Mouse (Mus musculus) stomach, postnatal 0 days (tissue): ENCODE data around the gene Zdhhc16. TPM values are rescaled to one million over a fixed set of nuclear protein-coding genes. Genes with fewer than 3 reads are reported as not detected.

Experiments used
- ATAC-seq: fragments of 200-750 bp; cut with Nextera tagmentation; 2 replicates; pipeline ENCODE4 v1.8.0; 2017; ENCODE audit not compliant: low FRiP score, low TSS enrichment
- DNase-seq: peaks from one replicate; pipeline ENCODE4 v3.0.0-alpha.2; 2016; ENCODE audit warnings: low spot score
- H3K27ac ChIP-seq: fragments of 300-500 bp; sonication (generic); replicated peaks from 2 replicates; pipeline ENCODE4 v1.5.1; 2014; ENCODE audit warnings: mild to moderate bottlenecking, control low read depth
- H3K27me3 ChIP-seq: fragments of 300-500 bp; sonication (generic); 2 replicates; pipeline ENCODE4 v1.6.1; 2014; ENCODE audit warnings: low read length; ENCODE audit not compliant: control insufficient read depth, insufficient read depth
- H3K36me3 ChIP-seq: fragments of 300-500 bp; sonication (generic); 2 replicates; pipeline ENCODE4 v1.6.1; 2014; ENCODE audit warnings: low read length, mixed read lengths; ENCODE audit not compliant: control insufficient read depth, insufficient read depth
- H3K4me1 ChIP-seq: fragments of 300-500 bp; sonication (generic); replicated peaks from 2 replicates; pipeline ENCODE4 v1.6.1; 2014; ENCODE audit warnings: antibody characterized with exemption; ENCODE audit not compliant: control insufficient read depth, insufficient read depth
- H3K4me2 ChIP-seq: fragments of 300-500 bp; sonication (generic); replicated peaks from 2 replicates; pipeline ENCODE4 v1.6.1; 2014; ENCODE audit warnings: low read depth, mild to moderate bottlenecking, control low read depth, moderate library complexity
- H3K4me3 ChIP-seq: fragments of 300-500 bp; sonication (generic); 2 replicates; pipeline ENCODE4 v1.5.1; 2014; ENCODE audit warnings: low read depth, low read length, control low read depth
- H3K9ac ChIP-seq: fragments of 300-500 bp; sonication (generic); 2 replicates; pipeline ENCODE4 v1.6.1; 2014; ENCODE audit warnings: mild to moderate bottlenecking, low read length, control low read depth, mixed read lengths
- H3K9me3 ChIP-seq: fragments of 300-500 bp; sonication (generic); 2 replicates; pipeline ENCODE4 v1.6.1; 2016; ENCODE audit warnings: low read length; ENCODE audit not compliant: control insufficient read depth
- CTCF ChIP-seq: IDR thresholded peaks from 2 replicates; pipeline ENCODE4 v1.5.1; 2016; ENCODE audit warnings: antibody characterized with exemption, low read depth, mild to moderate bottlenecking, moderate library complexity
- EP300 ChIP-seq: optimal IDR thresholded peaks from 2 replicates; pipeline ENCODE3; 2016; ENCODE audit warnings: antibody characterized with exemption
- WGBS: fragments of 180-500 bp; shearing (Covaris S2); extraction: QIAGEN DNeasy Blood & Tissue Kit; methylation state at CpG from one replicate; pipeline ENCODE4 v1.1.7; 2014; 5-methylcytosine and 5-hydroxymethylcytosine counted together
- polyA plus RNA-seq: library from polyadenylated mRNA; unstranded; fragments of >200 nt; fragmentation: Nextera tagmentation; extraction: Ambion mirVana; gene quantifications from 2 replicates; pipeline ENCODE4 v1.2.1, GENCODE M21; 2015

Gene Zdhhc16
- 37.4 and 42.0 TPM in 2 replicates for polyA plus RNA-seq

DNA sequence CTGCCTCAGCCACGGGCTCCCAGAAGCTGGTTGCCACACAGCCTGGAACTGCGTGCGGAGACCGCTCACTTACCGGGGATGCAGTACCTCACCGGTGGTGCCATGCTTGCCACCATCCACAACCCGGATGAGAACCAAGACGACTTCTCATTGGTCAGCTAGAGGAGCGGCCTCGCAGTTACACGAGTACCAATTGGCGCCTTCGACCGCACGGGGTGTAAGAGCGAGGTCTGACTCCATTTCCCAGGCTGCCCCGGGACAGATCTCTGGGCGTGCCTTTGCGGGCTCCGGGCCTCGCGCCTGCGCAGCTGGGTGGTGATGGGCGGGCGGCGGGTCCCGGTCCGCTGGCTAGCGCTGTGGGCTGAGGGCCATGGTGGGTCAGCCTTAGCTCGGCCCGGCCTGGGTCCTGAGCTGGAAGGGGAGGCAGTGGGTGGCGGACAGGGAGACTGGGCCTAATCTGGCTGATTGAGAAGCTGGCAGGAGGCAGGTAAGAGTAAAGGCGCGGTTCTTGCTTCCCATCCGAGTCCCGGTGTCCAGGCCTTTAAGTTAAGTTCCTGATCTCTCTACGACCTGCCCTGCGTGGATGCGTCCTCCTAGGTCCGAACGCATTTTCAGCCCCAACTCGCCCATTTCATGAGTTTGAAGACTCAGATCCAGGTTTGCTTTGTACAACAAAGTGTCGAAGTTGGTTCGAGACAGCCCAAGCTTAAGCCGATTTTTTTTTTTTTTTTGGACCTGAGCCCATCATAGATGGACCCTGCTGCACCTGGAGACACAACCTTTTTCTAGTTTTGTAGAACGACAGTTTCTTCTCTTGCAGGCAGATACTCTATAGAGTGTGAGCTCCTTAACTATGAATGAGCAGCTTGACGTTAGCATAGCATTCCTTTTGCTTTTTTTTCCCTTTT, at the start of gene Zdhhc16, which contains the start of gene Exosc1:
Gene Zdhhc16, plus strand, starts transcription at position 302 of the 908 bp plus-strand sequence.
Gene Exosc1, minus strand, starts transcription at position 245 of the 908 bp plus-strand sequence.
- no peak for TF ChIP-seq EP300
- TF ChIP-seq CTCF: no peak
- H3K27me3 ChIP-seq: no peaks in the 10 kb centered on the region
- peak within 1 kb of the TSS; percentile 90 for H3K4me2 ChIP-seq
- DNase-seq (peak; percentile 97), ATAC-seq (peak; percentile 100)
- no peaks in the 10 kb centered on the region; the same call in 1 of the 2 replicates for H3K4me1 ChIP-seq
- H3K27ac ChIP-seq: 0 out of 2 replicates have a peak within 1 kb of the TSS, but pooled peaks have one; percentile 24
- no peaks in the 10 kb centered on the region for H3K9me3 ChIP-seq
- peak within 1 kb of the TSS; percentile 77 for H3K9ac ChIP-seq
- H3K4me3 ChIP-seq: peak within 1 kb of the TSS; percentile 84
- H3K36me3 ChIP-seq: peaks cover 11% of the 10 kb centered on the region; the same call in 1 of the 2 replicates
- under 1% methylated on average over 46 of the region's 47 CpGs for WGBS

DNA sequence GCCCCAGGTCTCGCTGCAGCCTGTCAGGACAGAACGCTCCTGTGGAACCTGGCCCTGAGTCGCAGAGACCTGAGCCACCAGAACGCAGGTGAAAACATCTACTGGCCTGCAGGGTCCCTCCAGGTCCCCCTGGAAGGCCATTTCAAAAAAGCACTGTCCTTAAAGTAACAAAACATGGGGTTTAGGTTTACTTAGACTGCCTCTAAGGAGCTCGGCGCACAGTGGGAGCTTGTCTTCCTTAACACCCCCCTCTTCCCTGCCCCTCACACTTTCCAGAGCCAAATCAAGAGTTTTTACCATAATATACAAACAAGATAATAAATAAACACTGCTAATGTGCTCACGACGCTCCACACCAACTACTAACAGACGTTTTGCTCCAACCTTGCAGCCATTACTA, 49.4 kb upstream of the Zdhhc16 start:
- Histone ChIP-seq H3K4me2 (no peak overlapping the region), H3K9me3 (no peaks in the 10 kb centered on the region), H3K27me3 (no peaks in the 10 kb centered on the region), H3K27ac (no peak overlapping the region), H3K36me3 (peaks cover 18% of the 10 kb centered on the region), H3K4me1 (no peaks in the 10 kb centered on the region), H3K4me3 (no peak overlapping the region), H3K9ac (no peak overlapping the region)
- no peak for ATAC-seq
- no peak for DNase-seq
- 84% methylated on average over 9 of the region's 9 CpGs for WGBS
- no peak for TF ChIP-seq CTCF
- no peak for TF ChIP-seq EP300

DNA sequence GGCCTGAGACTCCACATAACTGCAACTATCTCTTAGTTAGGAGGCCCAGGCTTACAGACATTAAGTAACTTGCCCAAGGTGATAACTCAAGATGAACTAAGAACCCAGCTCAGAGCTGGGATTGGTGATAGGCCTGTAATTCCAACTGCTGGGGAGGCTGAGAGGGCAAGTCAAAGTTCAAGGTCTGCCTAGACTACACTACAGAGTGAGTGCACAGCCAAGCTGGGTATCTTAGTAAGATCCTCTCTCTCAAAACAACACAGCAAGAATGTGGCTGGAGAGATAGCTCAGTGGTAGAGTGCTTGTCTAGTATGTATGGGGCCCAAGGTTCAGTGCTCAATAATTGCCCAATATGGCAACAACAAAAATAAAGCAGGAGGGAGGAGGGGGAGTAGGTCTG, 45.1 kb upstream of the Zdhhc16 start:
- no peak for ATAC-seq
- no peaks in the 10 kb centered on the region for H3K4me1 ChIP-seq
- no peaks in the 10 kb centered on the region for H3K9me3 ChIP-seq
- TF ChIP-seq CTCF (no peak), EP300 (no peak)
- no peak overlapping the region for H3K9ac ChIP-seq
- DNase-seq: no peak
- no peaks in the 10 kb centered on the region for H3K27me3 ChIP-seq
- H3K36me3 ChIP-seq: peaks cover 12% of the 10 kb centered on the region
- no peak overlapping the region for H3K4me3 ChIP-seq
- no peak overlapping the region for H3K27ac ChIP-seq
- no peak overlapping the region for H3K4me2 ChIP-seq

DNA sequence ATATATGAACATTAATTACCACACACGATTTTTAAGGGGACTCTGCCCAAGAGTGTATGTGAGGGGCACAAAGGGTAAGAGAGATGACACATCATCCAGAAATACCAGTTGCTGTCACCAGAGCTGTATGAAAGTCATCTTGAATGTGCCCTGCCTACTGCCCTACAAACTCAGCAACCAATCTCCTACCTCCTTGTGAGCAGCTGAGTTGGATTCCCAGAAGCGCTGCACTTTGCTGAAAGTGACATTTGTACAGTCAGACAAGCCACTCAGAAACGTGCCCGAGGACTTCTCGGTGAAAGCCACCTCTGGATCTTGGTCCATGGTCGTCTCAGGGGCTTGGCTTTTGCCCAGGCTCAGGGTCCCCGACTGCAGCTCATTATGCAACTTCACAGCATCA, 38.3 kb upstream of the Zdhhc16 start:
- Histone ChIP-seq H3K36me3 (no peaks in the 10 kb centered on the region), H3K4me1 (0 out of 2 replicates have a peak, but pooled peaks cover 3% of the 10 kb centered on the region), H3K9me3 (no peaks in the 10 kb centered on the region), H3K4me3 (peak overlapping the region; percentile 70), H3K27me3 (no peaks in the 10 kb centered on the region), H3K9ac (peak overlapping the region; percentile 54), H3K27ac (peak overlapping the region; percentile 53; the same call in 1 of the 2 replicates), H3K4me2 (peak overlapping the region; percentile 85)
- DNase-seq: no peak
- WGBS: 31% methylated on average over 7 of the region's 7 CpGs
- no peak for TF ChIP-seq CTCF
- TF ChIP-seq EP300: no peak
- no peak for ATAC-seq

DNA sequence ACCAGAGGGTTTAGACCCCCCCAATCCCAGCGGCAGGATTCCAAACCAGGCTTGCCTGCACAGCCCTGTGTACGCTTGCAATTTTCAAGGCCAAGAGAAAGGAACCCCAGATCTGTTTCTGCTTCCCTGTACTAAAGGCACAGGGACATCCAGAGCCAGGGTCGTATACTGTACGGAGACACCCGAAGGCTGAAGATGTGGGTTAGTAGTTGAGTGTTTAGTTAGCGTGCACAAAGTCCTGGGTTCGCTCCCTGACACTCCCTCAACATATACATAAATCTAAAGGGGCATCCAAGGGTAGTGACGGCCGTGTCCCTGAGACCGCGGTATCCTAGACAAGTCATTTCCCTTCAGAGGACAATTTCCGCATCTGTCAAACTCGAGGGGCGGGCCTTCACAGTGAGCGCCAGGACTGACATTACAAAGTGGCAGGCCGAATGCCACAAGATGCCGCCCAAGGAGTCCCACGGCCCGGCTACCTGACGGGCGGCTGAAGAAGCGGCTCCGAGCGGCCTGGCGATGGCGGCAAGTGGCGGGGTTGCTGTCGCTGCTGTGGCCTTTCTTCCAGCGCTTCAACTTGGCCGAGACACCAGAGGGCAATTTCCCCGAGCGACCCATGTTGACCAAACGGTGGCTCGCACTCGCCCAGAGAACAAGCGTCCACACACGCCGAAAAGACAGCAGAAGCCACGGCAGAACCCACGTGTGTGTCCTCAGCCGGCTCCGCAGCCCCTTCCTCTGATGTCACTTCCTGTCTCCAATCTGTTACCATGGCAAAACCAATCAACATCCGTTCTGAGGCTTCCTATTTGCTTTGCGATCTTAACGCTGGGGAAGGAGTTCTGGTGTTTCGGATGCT, 37.6 kb upstream of the Zdhhc16 start, which contains the start of gene Rrp12:
Gene Rrp12, minus strand, starts transcription at position 714 of the 859 bp plus-strand sequence.
- Histone ChIP-seq H3K4me2 (peak within 1 kb of the TSS; percentile 85), H3K4me3 (peak within 1 kb of the TSS; percentile 70), H3K4me1 (0 out of 2 replicates have a peak, but pooled peaks cover 3% of the 10 kb centered on the region), H3K27ac (peak within 1 kb of the TSS; percentile 61), H3K36me3 (no peaks in the 10 kb centered on the region), H3K9me3 (no peaks in the 10 kb centered on the region), H3K9ac (peak within 1 kb of the TSS; percentile 54), H3K27me3 (no peaks in the 10 kb centered on the region)
- WGBS: 1% methylated on average over 46 of the region's 46 CpGs
- ATAC-seq: peak; percentile 94
- TF ChIP-seq CTCF (no peak), EP300 (no peak)
- peak; percentile 84 for DNase-seq
